Mouse (Mus musculus): ENCODE data around the gene Dyrk1a.

Dyrk1a gene

GRCm38 (mm10) chr16:94590214-94590613 lies 20.4 kb downstream of the Dyrk1a start:
- DNase-seq (ENCODE audit: low read depth in 2 of 2, low spot score in 2 of 2): no peak

GRCm38 (mm10) chr16:94590977-94591376 lies 21.2 kb downstream of the Dyrk1a start:
- DNase-seq (ENCODE audit: low read depth in 2 of 2, low spot score in 2 of 2): no peak

GRCm38 (mm10) chr16:94591536-94591935 lies 21.7 kb downstream of the Dyrk1a start:
- no peak for DNase-seq (ENCODE audit: low read depth in 2 of 2, low spot score in 2 of 2)

GRCm38 (mm10) chr16:94596633-94597032 lies 26.8 kb downstream of the Dyrk1a start:
- no peak for DNase-seq (ENCODE audit: low read depth in 2 of 2, low spot score in 2 of 2)

- DNase-seq (ENCODE audit: low read depth in 2 of 2, low spot score in 2 of 2): no peak
These were observed 27.8 kb downstream of the Dyrk1a start for GRCm38 (mm10) chr16:94597640-94598039.

- DNase-seq (ENCODE audit: low read depth in 2 of 2, low spot score in 2 of 2): no peak
These were observed 30.3 kb downstream of the Dyrk1a start for GRCm38 (mm10) chr16:94599977-94600724.

GRCm38 (mm10) chr16:94601089-94601488 lies 31.3 kb downstream of the Dyrk1a start:
- no peak for DNase-seq (ENCODE audit: low read depth in 2 of 2, low spot score in 2 of 2)

GRCm38 (mm10) chr16:94601540-94601953 lies 31.7 kb downstream of the Dyrk1a start:
- no peak for DNase-seq (ENCODE audit: low read depth in 2 of 2, low spot score in 2 of 2)

- DNase-seq (ENCODE audit: low read depth in 2 of 2, low spot score in 2 of 2): no peak
These were observed 32.4 kb downstream of the Dyrk1a start for GRCm38 (mm10) chr16:94602188-94602587.

GRCm38 (mm10) chr16:94602730-94603129 lies 32.9 kb downstream of the Dyrk1a start:
- no peak for DNase-seq (ENCODE audit: low read depth in 2 of 2, low spot score in 2 of 2)

GRCm38 (mm10) chr16:94606169-94606568 lies 36.4 kb downstream of the Dyrk1a start:
- DNase-seq (ENCODE audit: low read depth in 2 of 2, low spot score in 2 of 2): no peak

- DNase-seq (ENCODE audit: low read depth in 2 of 2, low spot score in 2 of 2): no peak
These were observed 37.7 kb downstream of the Dyrk1a start for GRCm38 (mm10) chr16:94607468-94607867.

- DNase-seq (ENCODE audit: low read depth in 2 of 2, low spot score in 2 of 2): no peak
These were observed 39.1 kb downstream of the Dyrk1a start for GRCm38 (mm10) chr16:94608706-94609594.

- no peak for DNase-seq (ENCODE audit: low read depth in 2 of 2, low spot score in 2 of 2)
These were observed 42.8 kb downstream of the Dyrk1a start for GRCm38 (mm10) chr16:94612573-94612972.

GRCm38 (mm10) chr16:94617255-94617654 lies 47.4 kb downstream of the Dyrk1a start:
- DNase-seq (ENCODE audit: low read depth in 2 of 2, low spot score in 2 of 2): no peak

- DNase-seq (ENCODE audit: low read depth in 2 of 2, low spot score in 2 of 2): peak; percentile 37 to 43
These were observed 48.7 kb downstream of the Dyrk1a start for GRCm38 (mm10) chr16:94618543-94618942.

GRCm38 (mm10) chr16:94619301-94619700 lies 49.5 kb downstream of the Dyrk1a start:
- DNase-seq (ENCODE audit: low read depth in 2 of 2, low spot score in 2 of 2): no peak

- DNase-seq (ENCODE audit: low read depth in 2 of 2, low spot score in 2 of 2): no peak
These were observed 55.1 kb downstream of the Dyrk1a start for GRCm38 (mm10) chr16:94624871-94625270.

- DNase-seq (ENCODE audit: low read depth in 2 of 2, low spot score in 2 of 2): no peak
These were observed 55.8 kb downstream of the Dyrk1a start for GRCm38 (mm10) chr16:94625639-94626038.

GRCm38 (mm10) chr16:94627736-94628135 lies 57.9 kb downstream of the Dyrk1a start:
- no peak for DNase-seq (ENCODE audit: low read depth in 2 of 2, low spot score in 2 of 2)

GRCm38 (mm10) chr16:94628976-94629729 lies 59.3 kb downstream of the Dyrk1a start:
- no peak for DNase-seq (ENCODE audit: low read depth in 2 of 2, low spot score in 2 of 2)
